Comparison of ENCODE assay signal across 9 mouse cellular contexts in genomic region chr10:56373021-56373720, GRCm38 (mm10). TPM values are rescaled to one million over a fixed set of nuclear protein-coding genes. Genes with fewer than 3 reads are reported as not detected.
DNase-seq lines count a peak whose midpoint lies in the region; ATAC-seq lines count a peak whose summit lies in the region.
"Had no signal": no experiment of that assay in that cellular context is flagged by ENCODE, and none has a peak within 500 bp of the region (broad histone marks: within the 10 kb centered on the region; RNA-seq: fewer than 3 reads in every experiment).

No protein-coding gene starts in this region.

- peaks cover 29% of the 10 kb centered on the region for H3K27me3 ChIP-seq in midbrain, embryonic 13.5 days

- WGBS in midbrain, embryonic 13.5 days, result 26% methylated on average over 8 of the region's 8 CpGs

- H3K36me3 ChIP-seq in midbrain, embryonic 13.5 days, result no peaks in the 10 kb centered on the region

- H3K4me3 ChIP-seq in midbrain, embryonic 13.5 days (replicated peaks), result no peak overlapping the region

- peak overlapping the region; percentile 22; the same call in 1 of the 2 replicates for H3K4me2 ChIP-seq in midbrain, embryonic 13.5 days (replicated peaks)

- ATAC-seq in common myeloid progenitor, adult 5-6 weeks (replicated peaks; ENCODE audit: low read depth, poor library complexity, severe bottlenecking), result 0 out of 2 replicates have a peak, but pooled peaks have one; percentile 37
- peak; percentile 31 to 52; a peak in 2 of 4 replicates for ATAC-seq in hematopoietic stem cell, adult 5-6 weeks (replicated peaks in 1 of 2; ENCODE audit: insufficient read depth in 1 of 2, low FRiP score in 2 of 2, low TSS enrichment in 1 of 2, low read depth in 1 of 2, poor library complexity in 2 of 2, severe bottlenecking in 2 of 2)
- ATAC-seq in midbrain, embryonic 13.5 days, result peak; percentile 69; the same call in 1 of the 2 replicates

- DNase-seq in layer of hippocampus, adult 9-10 months (ENCODE audit: low spot score), result peak; percentile 27
- no peak for DNase-seq in layer of hippocampus, adult 11-12 months (ENCODE audit: low spot score)
- DNase-seq in urinary bladder, postnatal 36 days (ENCODE audit: low spot score in 2 of 2), result no peak
- no peak for DNase-seq in layer of hippocampus, postnatal 36 days
- no peak for DNase-seq in liver

- no peak overlapping the region for H3K9ac ChIP-seq in midbrain, embryonic 13.5 days (replicated peaks)
- H3K9ac ChIP-seq: liver, embryonic 14.5 days had no signal

- H3K9me3 ChIP-seq in midbrain, embryonic 13.5 days, result no peaks in the 10 kb centered on the region

- peaks cover 13% of the 10 kb centered on the region for H3K4me1 ChIP-seq in midbrain, embryonic 13.5 days (replicated peaks)

- no peak overlapping the region for H3K27ac ChIP-seq in midbrain, embryonic 13.5 days
- H3K27ac ChIP-seq: liver, embryonic 14.5 days had no signal

RNA-seq across cellular contexts. Expression of gene Gja1, which starts 4.0 kb away (rescaled TPM):
- 14.8 and 16.1 TPM in 2 replicates for total RNA-seq in common myeloid progenitor, adult 5-6 weeks (2017)
- total RNA-seq in hematopoietic stem cell, adult 5-6 weeks (2017), result 5.1 and 10.8 TPM in 2 replicates
- polyA plus RNA-seq in midbrain, embryonic 13.5 days (2015; fragmentation: Nextera tagmentation; extraction: Ambion mirVana), result 80.5 and 86.7 TPM in 2 replicates
- total RNA-seq in layer of hippocampus, postnatal 36 days (2021), result 100 to 1,000 TPM; 260 to 283 TPM

Comparison
In these comparisons a context has a peak if more than half of its experiments do, and no peak if none do; other contexts are left out.
1. RNA of gene Gja1, which starts 4.0 kb away (total RNA-seq): 260 to 283 TPM in layer of hippocampus, postnatal 36 days; 14.8 to 16.1 TPM in common myeloid progenitor, adult 5-6 weeks and 5.1 to 10.8 TPM in hematopoietic stem cell, adult 5-6 weeks; every median in the first group is over 10 times any median in the second.
2. Peak in every context shown above with its lines, with median percentiles within 50 percentile points of each other: ATAC-seq.